In the genomic region with DNA sequence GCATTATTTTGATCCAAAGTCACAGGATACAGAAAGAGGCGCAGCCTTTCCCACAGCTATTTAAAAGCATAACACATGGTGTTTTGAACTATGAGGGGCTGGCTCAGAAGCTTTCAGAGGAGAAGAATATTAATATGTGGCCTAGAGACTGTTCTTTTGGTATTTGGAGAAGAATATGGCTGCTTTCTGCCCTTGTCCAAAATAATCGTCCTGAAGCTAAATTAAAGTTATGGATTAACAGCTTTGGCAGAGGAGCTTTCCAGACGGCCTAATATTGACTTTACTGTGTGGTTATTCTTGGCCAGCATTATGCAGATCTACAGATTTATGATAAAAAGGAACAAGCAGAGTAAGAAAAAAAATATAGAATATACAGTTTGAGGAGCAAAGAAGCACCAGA, we compare ENCODE assay signal across 11 mouse cellular contexts.
"Had no signal": no experiment of that assay in that cellular context is flagged by ENCODE, and none has a peak within 500 bp of the region (broad histone marks: within the 10 kb centered on the region; RNA-seq: fewer than 3 reads in every experiment).

No protein-coding gene starts in this region.

- H3K9me3 ChIP-seq: kidney, embryonic 15.5 days; limb, embryonic 12.5 days; liver, embryonic 15.5 days; midbrain, embryonic 13.5 days; stomach, embryonic 15.5 days had no signal

- H3K36me3 ChIP-seq: kidney, embryonic 15.5 days; limb, embryonic 12.5 days; liver, embryonic 15.5 days; midbrain, embryonic 13.5 days; stomach, embryonic 15.5 days had no signal

- H3K4me1 ChIP-seq: kidney, embryonic 15.5 days; limb, embryonic 12.5 days; liver, embryonic 15.5 days; midbrain, embryonic 13.5 days; stomach, embryonic 15.5 days had no signal

- H3K4me2 ChIP-seq: kidney, embryonic 15.5 days; limb, embryonic 12.5 days; liver, embryonic 15.5 days; midbrain, embryonic 13.5 days; stomach, embryonic 15.5 days had no signal

- DNase-seq: kidney, postnatal 36 days; lung, adult 2 months; lung, postnatal 36 days; right cerebral cortex, postnatal 14 days; thymus, postnatal 4 days had no signal

- ATAC-seq: lung, postnatal 0 days; midbrain, embryonic 13.5 days had no signal

- H3K4me3 ChIP-seq: kidney, embryonic 15.5 days; limb, embryonic 12.5 days; liver, embryonic 15.5 days; midbrain, embryonic 13.5 days; stomach, embryonic 15.5 days had no signal

- H3K27ac ChIP-seq: kidney, embryonic 15.5 days; limb, embryonic 12.5 days; liver, embryonic 15.5 days; midbrain, embryonic 13.5 days; stomach, embryonic 15.5 days had no signal

- H3K9ac ChIP-seq: kidney, embryonic 15.5 days; limb, embryonic 12.5 days; liver, embryonic 15.5 days; midbrain, embryonic 13.5 days; stomach, embryonic 15.5 days had no signal

- H3K27me3 ChIP-seq: kidney, embryonic 15.5 days; limb, embryonic 12.5 days; liver, embryonic 15.5 days; midbrain, embryonic 13.5 days; stomach, embryonic 15.5 days had no signal
